Mouse (Mus musculus): ENCODE data around the gene E2f8. TPM values are rescaled to one million over a fixed set of nuclear protein-coding genes. Genes with fewer than 3 reads are reported as not detected.

E2f8 gene
- polyA plus RNA-seq, 1 experiment: 6.5 TPM

GRCm38 (mm10) chr7:48877786-48878390 lies 3.5 kb downstream of the E2f8 start:
- no peaks in the 10 kb centered on the region; the same call in 1 of the 2 replicates for H3K36me3 ChIP-seq (ENCODE audit: control insufficient read depth, insufficient read depth, low read length)
- H3K27ac ChIP-seq (ENCODE audit: control insufficient read depth, insufficient read depth, low read depth, low read length): no peak overlapping the region
- H3K4me3 ChIP-seq (ENCODE audit: control insufficient read depth, low read depth, low read length): no peak overlapping the region
- H3K4me1 ChIP-seq (ENCODE audit: control insufficient read depth, insufficient read depth, low read length): peaks cover 15% of the 10 kb centered on the region
- H3K27me3 ChIP-seq (ENCODE audit: control insufficient read depth, insufficient read depth, low read length): no peaks in the 10 kb centered on the region
- TF ChIP-seq POLR2A (IDR thresholded peaks at IDR 0.05; ENCODE audit: control insufficient read depth, low read depth, low read length) (no peak), CTCF (IDR thresholded peaks at IDR 0.05; ENCODE audit: control insufficient read depth, insufficient read depth, insufficient replicate concordance, low read depth, low read length) (no peak)

- TF ChIP-seq POLR2A (IDR thresholded peaks at IDR 0.05; ENCODE audit: control insufficient read depth, low read depth, low read length) (no peak), CTCF (IDR thresholded peaks at IDR 0.05; ENCODE audit: control insufficient read depth, insufficient read depth, insufficient replicate concordance, low read depth, low read length) (0 out of 2 replicates have a peak, but pooled peaks have one; percentile 12)
- Histone ChIP-seq H3K4me1 (ENCODE audit: control insufficient read depth, insufficient read depth, low read length) (peaks cover 5% of the 10 kb centered on the region), H3K27ac (ENCODE audit: control insufficient read depth, insufficient read depth, low read depth, low read length) (no peak overlapping the region), H3K4me3 (ENCODE audit: control insufficient read depth, low read depth, low read length) (no peak overlapping the region), H3K27me3 (ENCODE audit: control insufficient read depth, insufficient read depth, low read length) (no peaks in the 10 kb centered on the region), H3K36me3 (ENCODE audit: control insufficient read depth, insufficient read depth, low read length) (no peaks in the 10 kb centered on the region; the same call in 1 of the 2 replicates)
These were observed 4.9 kb downstream of the E2f8 start for GRCm38 (mm10) chr7:48876526-48876925.

GRCm38 (mm10) chr7:48875096-48875495 lies 6.3 kb downstream of the E2f8 start:
- Histone ChIP-seq H3K27me3 (ENCODE audit: control insufficient read depth, insufficient read depth, low read length) (no peaks in the 10 kb centered on the region), H3K4me3 (ENCODE audit: control insufficient read depth, low read depth, low read length) (no peak overlapping the region), H3K4me1 (ENCODE audit: control insufficient read depth, insufficient read depth, low read length) (no peaks in the 10 kb centered on the region), H3K36me3 (ENCODE audit: control insufficient read depth, insufficient read depth, low read length) (no peaks in the 10 kb centered on the region; the same call in 1 of the 2 replicates), H3K27ac (ENCODE audit: control insufficient read depth, insufficient read depth, low read depth, low read length) (no peak overlapping the region)
- TF ChIP-seq POLR2A (IDR thresholded peaks at IDR 0.05; ENCODE audit: control insufficient read depth, low read depth, low read length): no peak
- no peak for TF ChIP-seq CTCF (IDR thresholded peaks at IDR 0.05; ENCODE audit: control insufficient read depth, insufficient read depth, insufficient replicate concordance, low read depth, low read length)

- Histone ChIP-seq H3K27ac (ENCODE audit: control insufficient read depth, insufficient read depth, low read depth, low read length) (no peak overlapping the region), H3K27me3 (ENCODE audit: control insufficient read depth, insufficient read depth, low read length) (no peaks in the 10 kb centered on the region), H3K4me3 (ENCODE audit: control insufficient read depth, low read depth, low read length) (no peak overlapping the region), H3K36me3 (ENCODE audit: control insufficient read depth, insufficient read depth, low read length) (no peaks in the 10 kb centered on the region; the same call in 1 of the 2 replicates), H3K4me1 (ENCODE audit: control insufficient read depth, insufficient read depth, low read length) (no peaks in the 10 kb centered on the region)
- no peak for TF ChIP-seq CTCF (IDR thresholded peaks at IDR 0.05; ENCODE audit: control insufficient read depth, insufficient read depth, insufficient replicate concordance, low read depth, low read length)
- TF ChIP-seq POLR2A (IDR thresholded peaks at IDR 0.05; ENCODE audit: control insufficient read depth, low read depth, low read length): no peak
These were observed 10.1 kb downstream of the E2f8 start for GRCm38 (mm10) chr7:48871292-48871691.

GRCm38 (mm10) chr7:48870579-48871180 lies 10.7 kb downstream of the E2f8 start:
- H3K4me1 ChIP-seq (ENCODE audit: control insufficient read depth, insufficient read depth, low read length): no peaks in the 10 kb centered on the region
- TF ChIP-seq CTCF (IDR thresholded peaks at IDR 0.05; ENCODE audit: control insufficient read depth, insufficient read depth, insufficient replicate concordance, low read depth, low read length): no peak
- no peak for TF ChIP-seq POLR2A (IDR thresholded peaks at IDR 0.05; ENCODE audit: control insufficient read depth, low read depth, low read length)

GRCm38 (mm10) chr7:48870144-48870543 lies 11.3 kb downstream of the E2f8 start:
- no peak overlapping the region for H3K4me3 ChIP-seq (ENCODE audit: control insufficient read depth, low read depth, low read length)
- no peaks in the 10 kb centered on the region for H3K27me3 ChIP-seq (ENCODE audit: control insufficient read depth, insufficient read depth, low read length)
- TF ChIP-seq CTCF (IDR thresholded peaks at IDR 0.05; ENCODE audit: control insufficient read depth, insufficient read depth, insufficient replicate concordance, low read depth, low read length): no peak
- no peak for TF ChIP-seq POLR2A (IDR thresholded peaks at IDR 0.05; ENCODE audit: control insufficient read depth, low read depth, low read length)
- H3K4me1 ChIP-seq (ENCODE audit: control insufficient read depth, insufficient read depth, low read length): no peaks in the 10 kb centered on the region
- no peak overlapping the region for H3K27ac ChIP-seq (ENCODE audit: control insufficient read depth, insufficient read depth, low read depth, low read length)
- H3K36me3 ChIP-seq (ENCODE audit: control insufficient read depth, insufficient read depth, low read length): no peaks in the 10 kb centered on the region; the same call in 1 of the 2 replicates

More at GRCm38 (mm10) chr7:48870579-48871180, 10.7 kb downstream of the E2f8 start:
- no peaks in the 10 kb centered on the region; the same call in 1 of the 2 replicates for H3K36me3 ChIP-seq (ENCODE audit: control insufficient read depth, insufficient read depth, low read length)
- no peak overlapping the region for H3K27ac ChIP-seq (ENCODE audit: control insufficient read depth, insufficient read depth, low read depth, low read length)
- H3K27me3 ChIP-seq (ENCODE audit: control insufficient read depth, insufficient read depth, low read length): no peaks in the 10 kb centered on the region
- no peak overlapping the region for H3K4me3 ChIP-seq (ENCODE audit: control insufficient read depth, low read depth, low read length)

GRCm38 (mm10) chr7:48867576-48867975 lies 13.8 kb downstream of the E2f8 start:
- Histone ChIP-seq H3K27me3 (ENCODE audit: control insufficient read depth, insufficient read depth, low read length) (no peaks in the 10 kb centered on the region), H3K36me3 (ENCODE audit: control insufficient read depth, insufficient read depth, low read length) (no peaks in the 10 kb centered on the region), H3K27ac (ENCODE audit: control insufficient read depth, insufficient read depth, low read depth, low read length) (no peak overlapping the region), H3K4me3 (ENCODE audit: control insufficient read depth, low read depth, low read length) (no peak overlapping the region), H3K4me1 (ENCODE audit: control insufficient read depth, insufficient read depth, low read length) (no peaks in the 10 kb centered on the region)
- TF ChIP-seq CTCF (IDR thresholded peaks at IDR 0.05; ENCODE audit: control insufficient read depth, insufficient read depth, insufficient replicate concordance, low read depth, low read length) (no peak), POLR2A (IDR thresholded peaks at IDR 0.05; ENCODE audit: control insufficient read depth, low read depth, low read length) (no peak)

All from testis, adult 2 months (tissue).